Mouse (Mus musculus): Measurements from ENCODE around the gene Tmem170.
A peak's percentile ranks its signal among the peaks of the same experiment; 100 is the strongest.

The Tmem170 gene

DNA sequence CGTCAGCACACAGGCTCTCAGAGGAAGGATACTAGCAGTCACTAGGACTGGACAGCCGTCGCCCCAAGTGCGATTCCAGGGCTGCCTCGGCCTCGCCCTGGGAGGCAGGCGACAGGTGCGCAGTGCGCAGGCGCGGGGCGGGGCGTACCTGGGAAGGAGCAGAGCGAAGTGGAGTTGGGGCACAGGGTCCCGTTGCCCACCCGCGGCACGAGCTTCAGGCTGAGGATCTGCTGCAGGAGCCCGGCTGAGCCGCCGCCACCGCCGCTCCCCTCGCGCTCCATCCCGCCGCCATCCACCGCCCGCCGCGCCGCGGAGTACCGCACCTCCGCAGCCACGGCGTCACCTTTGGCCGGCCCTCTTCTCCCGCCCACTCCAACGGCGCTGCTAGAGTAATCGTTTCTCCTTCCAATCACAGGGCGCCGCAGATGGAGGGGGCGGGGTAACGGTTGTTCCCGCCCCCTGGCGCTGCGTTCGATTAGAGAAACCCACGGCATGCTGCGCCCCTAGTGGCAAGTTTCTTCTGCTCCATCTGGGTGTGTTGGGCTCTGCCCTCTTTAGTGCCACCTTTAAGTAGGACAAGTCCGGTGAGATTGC, at the start of gene Tmem170:
Tmem170 (minus strand) TSS at position 396 of the 594 bp plus-strand sequence.
- peak; percentile 80 to 94 for DNase-seq (ENCODE audit: low read depth in 1 of 2, low spot score in 2 of 2)

DNA sequence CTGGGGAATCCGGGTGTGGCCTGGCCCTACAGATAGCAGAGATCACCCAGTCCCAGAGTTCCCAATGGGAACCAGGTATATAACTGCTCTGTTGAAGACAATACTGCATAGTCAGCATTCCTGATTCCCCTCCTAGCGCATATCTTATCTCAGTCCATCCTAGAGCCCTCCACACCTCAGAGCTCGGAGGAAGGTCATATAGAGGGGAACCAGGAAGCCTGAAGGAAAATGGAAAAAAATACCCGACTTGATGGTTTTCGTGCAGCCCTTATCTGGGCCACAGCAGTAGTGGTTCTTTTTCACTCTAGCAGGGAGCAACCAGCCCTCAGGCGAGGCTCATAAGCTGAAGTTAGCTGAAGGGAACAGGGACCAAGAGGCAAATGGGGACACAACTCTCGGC, 48.4 kb upstream of the Tmem170 start:
- no peak for DNase-seq (ENCODE audit: low read depth in 1 of 2, low spot score in 2 of 2)

DNA sequence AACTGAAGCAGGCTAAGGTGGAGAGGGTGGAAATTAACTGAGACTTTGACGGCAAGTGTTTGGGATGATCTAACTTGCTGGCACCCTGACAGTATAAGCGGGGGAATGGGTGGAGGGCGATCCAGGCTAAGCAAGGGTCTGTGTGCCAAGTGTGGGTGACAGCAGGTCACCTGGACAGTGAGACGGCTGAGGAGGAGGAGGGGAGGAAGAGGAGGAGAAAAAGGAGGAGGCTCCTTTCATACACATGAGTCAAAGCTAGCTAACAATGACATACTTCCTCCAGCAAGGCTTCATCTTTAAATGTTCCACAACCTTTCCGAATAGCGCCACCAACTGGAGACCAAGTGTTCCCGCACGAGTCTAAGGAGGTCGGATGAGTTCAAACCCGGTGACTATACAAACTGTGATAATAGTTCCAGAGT, 46.8 kb upstream of the Tmem170 start:
- DNase-seq (ENCODE audit: low read depth in 1 of 2, low spot score in 2 of 2), result no peak

DNA sequence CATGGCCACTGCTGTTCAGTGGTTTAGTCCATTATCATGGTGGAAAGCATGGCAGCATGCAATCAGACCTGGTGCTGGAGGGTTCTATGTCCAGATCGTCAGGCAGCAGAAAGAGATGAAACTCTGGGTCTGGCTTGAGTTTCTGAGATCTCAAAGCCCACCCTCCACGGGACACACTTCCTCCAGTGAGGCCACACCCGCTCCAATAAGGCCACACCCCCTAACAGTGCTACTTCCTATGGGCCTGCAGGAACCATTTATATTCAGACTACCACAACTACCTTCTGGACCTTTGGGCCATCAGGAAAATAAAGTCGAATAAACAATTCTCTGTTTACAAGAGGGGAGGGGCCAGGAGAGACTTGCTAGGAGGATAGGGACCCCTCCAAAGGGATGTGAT, 44.4 kb upstream of the Tmem170 start:
- no peak for DNase-seq (ENCODE audit: low read depth in 1 of 2, low spot score in 2 of 2)

DNA sequence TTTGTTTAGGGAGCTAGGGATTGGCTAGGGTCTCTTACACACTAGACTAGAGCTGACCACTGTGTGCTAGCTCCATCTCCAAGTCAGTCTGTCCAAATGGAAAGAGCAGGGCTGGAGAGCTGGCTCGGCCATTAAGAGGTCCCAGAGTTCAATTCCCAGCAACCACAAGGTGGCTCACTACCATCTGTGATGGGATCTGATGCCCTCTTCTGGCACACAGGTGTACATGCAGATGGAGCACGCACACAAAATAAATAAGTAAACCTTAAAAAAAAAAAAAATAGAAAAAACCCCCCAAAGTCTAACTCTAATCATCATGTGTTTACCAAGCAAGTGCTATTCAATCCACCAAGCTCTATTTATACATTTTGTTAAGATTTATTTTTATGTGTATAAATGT, 43.1 kb upstream of the Tmem170 start:
- DNase-seq (ENCODE audit: low read depth in 1 of 2, low spot score in 2 of 2), result no peak

DNA sequence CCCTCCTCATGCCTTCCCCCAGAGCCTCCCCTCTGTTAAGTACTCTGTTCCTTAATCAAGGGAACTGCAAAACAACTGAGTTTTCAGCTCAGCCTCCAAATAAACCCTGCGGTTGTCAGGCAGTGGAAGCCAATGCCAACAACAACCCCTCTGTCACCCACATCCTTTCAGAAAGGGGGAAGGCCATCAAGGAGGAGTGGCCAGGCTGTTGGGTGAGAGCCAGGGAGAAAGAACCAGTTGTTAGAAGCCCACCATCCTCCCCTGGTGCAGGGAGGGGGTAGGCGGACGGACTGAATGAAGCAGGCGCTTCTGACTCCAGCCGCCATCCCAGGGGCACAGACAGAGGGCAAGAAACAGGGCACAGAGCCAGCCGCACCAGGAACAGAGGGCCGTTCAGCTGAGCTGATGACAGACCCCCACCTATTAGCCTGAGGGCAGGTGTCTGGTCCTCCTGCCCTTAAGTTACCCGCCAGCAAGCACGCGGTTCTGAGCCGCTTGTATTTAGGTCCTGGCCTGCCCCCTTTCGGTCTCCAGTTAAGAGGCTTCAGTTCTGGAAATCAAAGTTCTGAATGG, 36.4 kb upstream of the Tmem170 start:
- DNase-seq (ENCODE audit: low read depth in 1 of 2, low spot score in 2 of 2), result no peak

DNA sequence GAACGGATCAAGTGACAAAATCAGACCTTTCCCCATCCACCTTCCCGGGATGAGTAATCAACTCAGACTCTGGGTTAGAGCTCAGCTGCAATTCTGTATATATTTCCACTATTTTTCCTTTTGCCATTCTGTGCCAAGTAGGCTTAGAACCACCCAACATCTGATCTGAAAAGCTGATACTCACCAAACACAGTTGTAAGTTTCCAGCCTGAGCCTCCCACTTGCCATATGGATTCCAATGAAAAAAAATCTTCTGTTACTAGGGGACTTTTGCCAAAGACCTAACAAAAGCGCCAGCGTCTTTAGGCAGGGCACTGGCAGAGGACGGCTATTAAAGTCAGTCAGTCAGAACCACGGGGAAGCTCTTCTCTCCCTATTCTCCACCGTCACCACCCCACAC, 35.0 kb upstream of the Tmem170 start:
- DNase-seq (ENCODE audit: low read depth in 1 of 2, low spot score in 2 of 2), result no peak

DNA sequence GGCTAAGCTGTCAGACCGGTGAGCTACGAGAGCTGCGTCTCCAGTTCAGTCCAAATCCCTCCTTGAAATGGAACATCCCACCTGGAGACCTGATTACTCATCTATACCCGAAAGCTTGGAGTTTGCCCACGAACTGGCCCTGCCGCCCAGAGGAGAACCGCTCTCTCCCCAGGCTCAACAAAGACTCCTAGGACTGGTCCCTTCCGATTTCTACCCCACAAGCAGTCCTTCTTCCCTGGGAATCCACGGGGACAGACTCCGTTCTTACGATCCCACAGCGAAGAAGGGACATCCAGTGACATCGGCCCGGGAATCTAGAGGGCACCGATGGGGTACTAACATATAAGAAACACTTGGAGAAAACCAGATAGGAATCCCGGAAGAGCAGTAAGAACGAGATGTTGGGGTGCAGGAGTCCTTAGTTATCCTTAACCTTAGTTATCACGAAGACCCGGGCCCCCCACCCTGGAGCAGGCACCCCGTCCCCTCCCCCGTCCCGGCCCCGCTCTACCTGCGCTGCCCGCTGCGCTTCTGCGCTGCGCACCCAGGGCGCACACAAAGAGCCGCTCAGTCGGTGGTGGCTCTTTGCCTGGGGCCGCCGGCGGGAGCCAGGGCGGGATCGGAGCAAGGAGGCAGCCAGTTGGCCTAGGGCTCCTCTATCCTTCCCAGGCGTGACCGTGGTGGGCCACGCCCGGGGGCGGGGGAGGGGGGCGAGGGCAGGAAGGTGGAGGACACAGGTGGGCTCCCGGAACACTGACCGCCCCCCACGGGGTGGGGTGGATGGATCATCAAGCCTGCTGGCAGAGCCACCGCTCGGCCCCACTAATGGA, 33.3 kb upstream of the Tmem170 start, which contains the start of gene Chst5:
Chst5 (minus strand) TSS at position 827 of the 830 bp plus-strand sequence.
- no peak for DNase-seq (ENCODE audit: low read depth in 1 of 2, low spot score in 2 of 2)

DNA sequence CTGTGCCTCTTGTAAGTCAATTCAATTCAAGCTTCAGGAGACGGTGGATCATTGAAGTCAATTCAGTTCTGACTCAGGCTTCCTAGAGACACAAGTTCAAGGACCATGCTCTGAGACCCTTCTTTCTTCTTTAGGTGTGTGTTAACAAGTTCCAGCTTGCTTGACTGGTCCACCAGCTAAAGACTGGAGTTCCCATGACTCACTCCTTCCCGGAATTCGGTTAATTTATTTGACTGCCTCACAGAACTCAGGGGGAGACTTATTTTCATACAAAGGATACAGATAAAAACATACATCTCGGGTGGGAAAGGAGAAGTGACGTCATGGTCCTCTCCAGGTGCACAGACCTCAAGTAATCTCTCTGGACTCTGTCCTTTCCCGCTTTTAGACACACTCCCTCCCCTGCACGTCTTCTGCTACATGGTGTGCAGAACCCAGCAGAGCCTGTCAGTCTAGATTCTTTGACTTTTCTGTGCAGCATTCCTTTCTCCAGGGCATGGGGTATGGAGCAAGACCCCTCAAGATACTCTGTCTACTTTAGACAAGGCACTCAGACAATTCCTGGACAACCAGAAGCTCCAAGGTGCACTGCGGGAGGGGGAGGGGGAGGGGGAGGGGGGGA, 29.1 kb upstream of the Tmem170 start:
- no peak for DNase-seq (ENCODE audit: low read depth in 1 of 2, low spot score in 2 of 2)

DNA sequence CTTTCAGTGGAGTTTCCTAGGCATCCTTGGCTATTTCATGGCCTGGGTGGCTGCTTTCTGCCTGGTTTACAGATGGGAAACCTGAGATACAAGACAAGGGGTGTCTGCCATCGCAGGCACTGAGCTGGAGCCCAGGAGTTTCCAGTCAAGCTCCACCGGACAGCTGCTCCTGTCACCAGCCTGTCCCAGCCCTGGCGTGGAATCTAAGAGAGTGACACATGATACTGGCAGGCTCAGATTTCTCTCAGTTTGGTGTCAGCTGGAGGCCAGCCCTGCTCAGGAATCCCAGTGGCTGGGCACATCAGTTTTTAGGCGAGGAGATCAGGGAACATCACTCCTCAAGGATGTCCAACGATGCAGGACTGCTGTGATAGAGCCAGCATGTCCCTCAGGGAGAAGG, 25.5 kb upstream of the Tmem170 start:
- no peak for DNase-seq (ENCODE audit: low read depth in 1 of 2, low spot score in 2 of 2)

DNA sequence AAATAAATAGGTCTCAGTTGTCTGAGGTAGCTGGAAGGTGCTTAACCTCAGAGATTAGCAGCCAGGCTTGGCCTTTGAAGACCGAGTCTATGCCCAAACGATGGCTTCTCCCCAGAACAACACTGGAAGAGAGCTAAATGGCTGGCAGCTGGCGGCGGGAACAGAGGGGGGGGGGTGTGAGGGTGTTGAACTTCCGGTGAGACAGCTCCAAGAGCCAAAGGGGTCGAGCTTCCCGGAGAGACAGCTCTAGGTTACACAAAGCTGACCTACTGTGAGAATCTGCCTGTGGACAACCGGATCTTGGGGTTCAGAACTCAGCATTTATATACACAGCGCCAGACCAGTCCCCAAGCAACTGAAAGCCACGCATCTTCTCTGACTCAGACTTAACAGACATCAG, 22.0 kb upstream of the Tmem170 start:
- DNase-seq (ENCODE audit: low read depth in 1 of 2, low spot score in 2 of 2), result no peak

DNA sequence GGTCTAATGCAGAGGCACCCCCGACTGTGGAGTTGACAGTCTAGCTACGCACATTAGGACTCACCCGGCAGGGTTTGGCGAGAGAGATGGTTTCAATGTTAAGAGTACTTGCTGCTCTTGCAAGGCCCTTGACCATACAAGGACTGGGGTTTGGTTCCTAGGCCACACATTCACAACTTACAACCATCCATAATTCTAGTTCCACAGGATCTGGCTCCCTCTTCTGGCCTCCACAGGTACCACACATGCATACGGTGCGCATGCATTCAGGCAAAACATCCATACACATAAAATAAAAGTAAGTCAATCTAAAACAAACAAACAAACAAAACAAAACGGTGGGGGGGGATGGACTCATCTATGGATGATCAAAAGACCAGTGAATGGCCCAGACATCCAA, 18.4 kb upstream of the Tmem170 start:
- DNase-seq (ENCODE audit: low read depth in 1 of 2, low spot score in 2 of 2), result no peak

DNA sequence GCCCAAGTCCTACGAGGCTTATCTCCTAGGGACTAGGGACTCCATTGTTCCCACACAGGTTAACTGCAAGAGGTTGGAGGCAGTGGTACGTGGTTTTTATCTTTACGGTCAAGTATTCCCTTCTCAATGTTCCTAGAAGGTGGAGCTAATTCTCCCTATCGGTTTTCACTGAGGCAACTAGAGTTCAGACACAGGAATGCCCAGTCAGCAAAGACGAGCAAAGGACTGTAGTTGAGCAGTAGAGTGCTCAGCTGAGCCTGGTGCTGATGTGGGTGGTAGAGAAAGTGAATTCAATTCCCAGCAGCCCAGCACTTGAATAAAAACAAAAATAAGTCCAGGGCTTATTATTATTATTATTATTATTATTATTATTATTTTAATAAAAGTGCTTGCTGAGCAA, 16.1 kb upstream of the Tmem170 start:
- DNase-seq (ENCODE audit: low read depth in 1 of 2, low spot score in 2 of 2), result no peak

DNA sequence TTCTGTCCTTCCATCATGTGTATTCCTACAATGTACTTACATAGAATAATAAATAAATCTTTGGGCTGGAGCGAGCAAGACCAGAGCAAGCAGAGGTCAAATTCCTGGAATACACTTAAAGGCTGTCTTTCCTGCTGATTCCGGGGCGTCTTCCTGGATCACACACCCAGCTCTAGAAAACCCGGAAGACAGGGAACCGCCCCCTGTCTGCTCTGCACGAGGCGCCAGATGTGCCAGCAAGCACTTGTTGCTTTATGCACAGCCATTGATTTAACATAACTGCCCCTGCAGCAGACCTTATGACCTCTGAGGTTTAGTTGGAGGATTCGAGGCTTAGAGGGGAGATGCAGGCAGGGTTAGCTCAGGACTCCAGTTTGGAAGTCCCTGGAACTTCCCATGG, 15.4 kb upstream of the Tmem170 start:
- no peak for DNase-seq (ENCODE audit: low read depth in 1 of 2, low spot score in 2 of 2)

DNA sequence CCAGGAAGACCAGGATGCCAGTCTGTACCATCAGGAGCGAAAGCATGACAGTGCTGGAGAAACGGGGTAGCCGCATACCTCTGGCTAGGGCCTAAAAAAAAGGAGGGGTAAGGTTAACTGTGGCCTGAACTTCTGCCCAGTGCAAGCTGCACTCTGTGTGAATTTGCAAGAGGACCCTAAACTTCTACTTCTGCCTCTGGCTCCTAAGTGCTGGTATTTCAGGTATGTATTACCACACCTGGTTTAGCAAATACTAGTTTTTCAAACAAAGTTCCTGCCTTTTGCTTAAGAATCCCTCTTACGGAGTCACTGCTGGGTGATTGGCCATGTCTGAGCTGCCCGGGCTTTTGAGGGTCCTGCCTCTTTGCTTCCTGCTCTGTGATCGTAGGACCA, 14.4 kb upstream of the Tmem170 start:
- no peak for DNase-seq (ENCODE audit: low read depth in 1 of 2, low spot score in 2 of 2)

DNA sequence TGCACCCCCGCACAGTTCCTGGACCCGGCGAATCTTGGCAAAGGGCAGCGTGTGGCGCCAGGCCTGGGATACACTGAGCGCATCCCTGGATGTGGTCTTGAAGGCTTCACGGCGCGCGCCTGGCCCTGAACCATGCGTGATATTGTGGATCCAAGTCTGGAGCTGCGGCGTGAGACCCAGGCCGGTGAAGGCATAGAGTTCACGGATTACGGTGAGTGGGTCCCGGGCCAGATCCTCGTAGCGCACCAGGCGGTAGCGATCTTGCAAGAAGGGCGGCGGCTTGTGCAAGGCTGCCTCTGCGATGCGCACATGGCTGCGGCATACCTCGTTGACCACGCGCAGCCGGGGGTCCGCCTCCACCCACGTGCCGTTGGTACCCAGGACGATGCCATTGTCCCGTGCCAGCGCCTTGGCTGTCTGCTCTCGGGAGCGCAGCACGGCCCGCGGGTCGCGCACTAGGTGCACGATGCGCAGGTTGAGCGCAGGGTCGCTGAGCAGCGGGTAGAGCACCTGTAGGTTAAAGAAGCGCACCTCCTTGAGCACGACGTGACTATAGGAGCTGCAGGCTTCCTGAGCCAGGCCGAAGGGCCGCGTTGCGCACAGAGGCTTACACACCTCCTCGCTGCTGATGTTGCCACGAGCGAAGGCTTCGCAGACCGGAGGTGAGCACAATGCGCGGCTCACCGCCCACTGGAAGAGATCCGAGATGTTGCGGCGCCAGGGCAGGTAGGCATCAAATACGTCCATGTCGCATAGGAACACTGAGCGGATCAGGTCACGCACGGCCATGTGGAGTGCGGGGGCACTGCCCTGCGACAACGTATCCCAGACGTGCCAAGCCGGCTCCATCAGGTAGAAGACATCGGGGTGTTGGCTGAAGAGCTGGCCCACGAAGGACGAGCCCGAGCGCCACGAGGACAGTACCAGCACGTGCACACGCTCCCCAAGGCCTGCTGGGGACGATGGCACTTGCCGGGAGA, 13.7 kb upstream of the Tmem170 start:
- DNase-seq (ENCODE audit: low read depth in 1 of 2, low spot score in 2 of 2), result no peak

DNA sequence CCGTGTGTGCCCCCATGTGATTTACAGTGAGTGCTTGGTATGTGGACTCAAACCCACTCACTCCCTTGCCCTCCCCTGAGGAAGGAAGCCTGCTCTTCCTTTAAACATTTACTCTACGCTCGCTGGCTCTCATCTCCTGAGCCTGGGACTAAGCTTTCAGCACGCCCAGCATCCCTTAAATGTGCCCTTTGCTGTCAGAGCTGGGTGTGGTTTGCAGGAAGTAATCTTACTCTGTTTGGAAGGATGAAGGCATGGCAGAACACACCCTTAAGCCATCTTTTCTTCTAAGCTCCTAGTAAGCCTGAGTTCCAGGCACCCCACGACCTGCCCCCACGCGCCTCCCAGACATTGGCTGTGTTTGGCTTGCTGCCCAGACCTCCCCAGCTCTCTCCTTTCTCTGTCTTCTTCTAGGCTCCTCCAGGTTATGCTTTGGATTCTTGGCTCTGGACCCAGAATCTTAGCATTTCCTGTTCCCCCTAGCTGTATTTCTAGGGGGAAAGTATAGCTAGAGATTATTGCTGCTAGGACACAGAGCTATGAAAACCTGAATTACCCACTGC, 11.6 kb upstream of the Tmem170 start:
- DNase-seq (ENCODE audit: low read depth in 1 of 2, low spot score in 2 of 2), result no peak

DNA sequence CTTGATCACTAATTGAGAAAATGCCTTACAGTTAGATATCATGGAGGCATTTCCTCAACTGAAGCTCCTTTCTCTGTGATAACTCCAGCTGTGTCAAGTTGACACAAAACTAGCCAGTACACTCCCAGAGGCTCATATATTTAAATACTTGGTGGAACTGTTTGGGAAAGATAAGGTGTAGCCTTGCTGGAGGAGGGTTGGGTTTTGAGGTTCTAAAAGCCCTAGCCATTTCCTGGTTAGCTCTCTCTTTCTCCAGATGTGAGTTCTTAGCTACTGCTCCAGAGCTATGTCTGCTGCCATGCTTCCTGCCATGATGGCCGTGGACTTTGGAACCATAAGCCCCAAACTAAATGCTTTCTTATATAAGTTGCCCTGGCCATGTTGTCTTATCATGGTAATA, 10.9 kb upstream of the Tmem170 start:
- DNase-seq (ENCODE audit: low read depth in 1 of 2, low spot score in 2 of 2), result no peak

DNA sequence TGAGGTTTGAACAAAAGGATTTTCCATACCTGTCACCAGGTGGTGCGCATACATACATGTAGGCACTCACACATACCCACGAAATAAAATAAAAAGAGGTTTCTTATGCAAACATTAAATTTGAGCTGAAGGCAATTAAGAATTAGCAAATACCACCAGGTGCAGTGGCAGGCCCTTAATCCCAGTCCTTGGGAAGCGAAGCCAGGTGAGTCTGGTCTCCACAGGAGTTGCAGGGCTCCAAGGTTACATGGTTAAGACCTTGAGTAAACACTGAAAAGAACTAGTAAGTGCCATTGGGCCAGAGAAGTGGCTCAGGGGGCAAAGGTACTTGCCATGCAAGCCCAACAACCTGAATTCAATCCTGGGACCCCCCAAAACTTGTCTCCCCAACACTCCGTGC, 7.1 kb upstream of the Tmem170 start:
- no peak for DNase-seq (ENCODE audit: low read depth in 1 of 2, low spot score in 2 of 2)

DNA sequence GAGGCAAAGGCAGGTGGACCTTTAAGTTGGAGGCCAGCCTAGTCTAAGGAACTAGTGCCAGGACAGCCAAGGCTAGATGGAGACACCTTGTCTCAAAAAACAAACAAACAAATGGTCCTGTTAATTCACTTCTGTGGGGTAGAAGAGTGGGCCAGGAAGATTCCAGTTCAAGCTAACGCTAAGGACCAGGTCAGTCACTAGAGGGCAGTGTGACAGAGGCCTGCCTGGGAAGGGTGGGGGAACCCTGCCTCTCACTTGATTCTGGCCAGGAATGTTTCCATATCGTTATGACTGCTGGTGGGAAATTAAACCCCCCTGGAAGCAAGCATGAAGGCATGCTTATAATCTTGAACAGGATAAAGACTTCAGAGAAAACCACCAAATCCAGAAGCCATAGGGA, 5.0 kb upstream of the Tmem170 start:
- no peak for DNase-seq (ENCODE audit: low read depth in 1 of 2, low spot score in 2 of 2)

DNA sequence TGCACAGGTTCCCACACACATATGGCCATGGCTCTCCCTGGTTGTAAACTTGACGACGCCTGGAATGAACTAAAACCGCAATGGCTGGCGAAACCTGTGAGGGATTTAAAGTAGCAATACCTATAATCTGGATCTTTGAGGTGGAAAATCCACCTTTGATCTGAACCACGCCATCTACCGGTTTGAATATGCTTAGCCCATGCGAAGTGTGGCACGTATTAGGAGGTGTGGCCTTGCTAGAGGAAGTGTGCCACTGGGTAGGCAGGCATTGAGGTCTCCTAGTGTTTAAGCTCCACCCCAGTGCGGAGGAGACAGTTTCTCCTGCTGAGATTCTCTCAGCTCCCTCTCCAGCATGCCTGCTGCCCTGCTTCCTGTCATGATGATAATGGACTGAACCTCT, 1.2 kb upstream of the Tmem170 start:
- DNase-seq (ENCODE audit: low read depth in 1 of 2, low spot score in 2 of 2), result no peak
